Mouse (Mus musculus) right cerebral cortex, adult 2 months (tissue): Measurements from ENCODE around the gene Rnf212.

Experiments used
- DNase-seq, 2 experiments: peaks; one replicate each; pipeline ENCODE4 v3.0.0; 2021 to 2022; ENCODE audit warnings: low spot score in 2 of 2

Rnf212 gene

GRCm38 (mm10) chr5:108713096-108713495, 61.7 kb downstream of the Rnf212 start:
- no peak for DNase-seq

GRCm38 (mm10) chr5:108711968-108712367, 62.8 kb downstream of the Rnf212 start:
- DNase-seq: no peak

- no peak for DNase-seq
Observed at GRCm38 (mm10) chr5:108708981-108709731, 65.6 kb downstream of the Rnf212 start.

GRCm38 (mm10) chr5:108708419-108708818, 66.4 kb downstream of the Rnf212 start:
- DNase-seq: no peak

- DNase-seq: no peak
Observed at GRCm38 (mm10) chr5:108707758-108708157, 67.0 kb downstream of the Rnf212 start.

- DNase-seq: no peak
Observed at GRCm38 (mm10) chr5:108703754-108704626, 70.8 kb downstream of the Rnf212 start.

GRCm38 (mm10) chr5:108701341-108702021, 73.3 kb downstream of the Rnf212 start:
- no peak for DNase-seq

GRCm38 (mm10) chr5:108700346-108700745, 74.4 kb downstream of the Rnf212 start:
- DNase-seq: no peak

GRCm38 (mm10) chr5:108697341-108697753, 77.4 kb downstream of the Rnf212 start:
- peak; percentile 49 to 61 for DNase-seq

- DNase-seq: no peak
Observed at GRCm38 (mm10) chr5:108696542-108696941, 78.2 kb downstream of the Rnf212 start.

- no peak for DNase-seq
Observed at GRCm38 (mm10) chr5:108695861-108696260, 78.9 kb downstream of the Rnf212 start.

- peak in 1 of 2 experiments; percentile 34 for DNase-seq
Observed at GRCm38 (mm10) chr5:108694352-108695261, 80.2 kb downstream of the Rnf212 start.

GRCm38 (mm10) chr5:108693872-108694288, 80.9 kb downstream of the Rnf212 start:
- peak; percentile 49 to 51 for DNase-seq

- no peak for DNase-seq
Observed at GRCm38 (mm10) chr5:108692271-108692670, 82.5 kb downstream of the Rnf212 start, which contains the start of gene Fgfrl1. Gene Fgfrl1 (plus strand): TSS chr5:108692382.

GRCm38 (mm10) chr5:108691152-108691551, 83.6 kb downstream of the Rnf212 start:
- DNase-seq: no peak

- DNase-seq: no peak
Observed at GRCm38 (mm10) chr5:108689091-108689490, 85.7 kb downstream of the Rnf212 start.

GRCm38 (mm10) chr5:108680871-108681270, 93.9 kb downstream of the Rnf212 start:
- DNase-seq: no peak

GRCm38 (mm10) chr5:108679909-108680308, 94.9 kb downstream of the Rnf212 start:
- no peak for DNase-seq
